Mouse (Mus musculus) natural killer cell, adult 2 months (primary cell): ENCODE results near the gene Ncoa1.
"Not testable (repeated sequence)": the region's sequence is repeated elsewhere in the genome, so short reads cannot be mapped to it uniquely, and the experiment has no call there.

ENCODE experiments used
- DNase-seq, 2 experiments: peaks; one replicate each; pipeline ENCODE4 v3.0.0; 2022; ENCODE audit warnings: low spot score in 2 of 2

The Ncoa1 gene

DNA sequence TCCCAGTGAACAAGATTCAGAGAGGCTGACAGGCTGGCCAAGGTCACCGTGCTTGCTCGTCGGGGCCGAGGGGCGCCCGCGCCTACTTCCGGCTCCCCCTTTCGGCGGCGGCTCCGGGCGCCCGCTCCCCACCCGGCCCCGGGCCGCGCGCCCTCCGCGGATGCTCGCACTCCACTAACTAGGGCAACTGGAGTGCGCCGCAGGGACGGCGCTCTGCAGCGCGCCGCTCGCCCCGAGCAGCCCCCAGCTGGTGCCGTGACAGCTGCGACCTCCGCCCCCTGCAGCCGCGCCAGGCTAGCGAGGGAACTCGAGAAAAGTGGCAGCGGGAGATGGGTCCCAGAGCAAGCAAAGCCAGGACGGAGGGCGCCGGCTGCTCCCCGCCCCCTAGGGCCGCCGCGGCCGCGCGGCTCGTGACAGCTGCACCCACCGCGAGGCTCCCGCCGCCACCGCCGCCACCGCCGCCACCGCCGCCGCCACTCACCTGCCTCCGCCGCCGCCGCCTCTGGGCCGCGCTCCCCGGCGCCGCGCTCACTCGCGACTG is 621 bp downstream of the Ncoa1 start:
- peak; percentile 20 to 40 for DNase-seq

DNA sequence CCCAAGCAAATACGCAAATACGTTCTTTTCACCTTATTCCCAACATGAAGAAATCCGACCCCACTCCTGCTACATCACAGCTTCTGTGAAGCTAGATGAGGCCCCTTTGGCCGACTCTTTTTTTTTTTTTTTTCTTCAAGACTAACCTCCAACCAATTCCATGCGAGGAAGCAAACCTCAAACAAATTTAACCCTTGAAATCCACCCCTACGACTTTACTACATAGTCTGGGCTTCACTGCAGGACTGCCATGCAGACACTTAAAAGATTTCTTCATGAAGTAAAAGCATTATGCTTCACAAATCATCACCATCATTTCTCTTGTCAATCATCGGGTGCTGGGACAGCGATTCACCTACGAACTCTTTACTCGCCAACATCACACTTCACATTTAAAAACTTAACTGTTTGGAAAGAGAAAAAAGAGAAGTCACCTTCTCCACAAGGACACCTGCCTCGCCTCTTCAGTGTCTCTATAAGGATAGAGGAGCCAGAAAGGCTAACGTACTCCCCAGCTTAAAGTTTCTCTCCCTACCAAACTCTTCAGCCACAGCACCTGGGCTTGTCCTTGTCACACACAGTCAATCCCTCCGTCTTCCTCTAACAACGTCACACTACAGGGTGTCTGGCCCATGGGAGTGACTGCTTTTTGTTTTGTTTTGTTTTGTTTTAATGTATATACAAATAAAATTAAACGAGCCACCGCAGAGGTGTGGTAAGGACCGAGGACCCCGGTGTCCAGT is 1.6 kb downstream of the Ncoa1 start:
- no peak for DNase-seq

DNA sequence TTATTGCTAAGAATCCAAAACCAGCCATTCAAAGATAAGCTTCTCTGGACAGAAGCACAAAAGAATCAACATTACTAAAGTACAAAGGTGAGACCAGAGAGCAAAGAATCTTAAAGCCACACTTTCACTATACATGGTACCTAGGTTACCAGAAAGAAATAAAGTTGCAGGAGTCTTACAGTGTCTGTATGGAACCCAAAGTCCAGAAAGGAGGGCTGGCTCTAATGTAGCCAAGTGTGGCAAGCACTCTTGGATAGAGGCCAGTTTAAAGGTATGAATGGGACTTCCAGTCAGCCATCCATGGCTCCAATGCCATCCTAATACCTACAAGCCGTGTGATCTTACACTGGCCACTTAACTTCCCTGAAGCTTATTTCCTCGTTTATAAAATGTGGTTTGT is 7.9 kb downstream of the Ncoa1 start:
- no peak for DNase-seq

DNA sequence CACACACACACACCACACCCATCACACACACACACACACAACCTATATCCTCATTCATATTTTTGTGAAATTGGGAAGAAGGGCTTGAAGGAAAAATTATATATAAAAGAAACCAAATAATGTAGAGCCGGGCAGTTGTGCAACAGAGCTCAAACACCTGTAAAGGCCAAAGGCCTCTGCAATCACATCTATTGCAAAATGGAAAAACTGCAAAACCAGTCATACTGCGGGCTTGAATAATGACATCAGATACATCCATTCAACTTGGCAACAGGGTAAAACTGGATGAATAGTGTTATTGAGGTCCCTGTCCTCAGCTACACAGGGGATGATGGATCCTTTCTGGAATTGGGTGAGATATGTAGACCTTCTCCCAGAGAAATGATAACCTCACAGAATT is 13.3 kb downstream of the Ncoa1 start:
- no peak for DNase-seq

DNA sequence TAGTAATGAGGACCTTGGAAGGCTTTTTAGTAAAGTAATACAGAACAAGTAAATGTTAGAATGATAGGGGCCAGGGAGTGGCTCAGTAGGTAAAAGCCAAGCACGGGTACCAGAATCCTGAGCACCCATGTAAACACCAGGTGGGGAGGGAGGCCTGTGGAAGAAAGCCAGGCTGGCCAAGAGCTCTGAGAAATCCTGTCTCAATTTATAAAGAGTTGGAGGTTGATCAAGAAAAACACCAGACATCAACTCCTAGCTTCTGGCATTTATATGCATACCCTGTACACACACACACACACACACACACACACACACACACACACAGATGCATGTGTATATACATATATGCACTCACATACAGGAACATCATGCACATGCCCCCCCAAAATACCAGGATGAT is 14.6 kb downstream of the Ncoa1 start:
- no peak for DNase-seq

DNA sequence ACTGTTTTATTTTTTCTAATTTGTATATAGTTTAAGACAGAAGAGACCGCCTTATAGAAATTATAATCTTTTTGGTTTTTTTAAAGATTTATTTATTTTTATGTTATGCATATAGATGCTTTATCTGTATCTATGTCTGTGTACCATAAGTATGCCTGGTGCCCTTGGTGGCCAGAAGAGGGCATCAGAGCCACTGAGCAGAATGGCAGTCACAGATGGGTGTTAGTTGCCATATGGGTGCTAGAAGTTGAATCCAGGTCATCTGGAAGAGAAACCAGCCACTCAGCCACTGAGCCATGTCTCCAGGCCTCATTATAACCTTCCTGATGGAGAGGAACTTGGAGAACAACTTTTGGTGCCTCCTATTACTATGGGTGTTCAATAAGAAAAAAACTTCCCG is 16.0 kb downstream of the Ncoa1 start:
- no peak for DNase-seq

DNA sequence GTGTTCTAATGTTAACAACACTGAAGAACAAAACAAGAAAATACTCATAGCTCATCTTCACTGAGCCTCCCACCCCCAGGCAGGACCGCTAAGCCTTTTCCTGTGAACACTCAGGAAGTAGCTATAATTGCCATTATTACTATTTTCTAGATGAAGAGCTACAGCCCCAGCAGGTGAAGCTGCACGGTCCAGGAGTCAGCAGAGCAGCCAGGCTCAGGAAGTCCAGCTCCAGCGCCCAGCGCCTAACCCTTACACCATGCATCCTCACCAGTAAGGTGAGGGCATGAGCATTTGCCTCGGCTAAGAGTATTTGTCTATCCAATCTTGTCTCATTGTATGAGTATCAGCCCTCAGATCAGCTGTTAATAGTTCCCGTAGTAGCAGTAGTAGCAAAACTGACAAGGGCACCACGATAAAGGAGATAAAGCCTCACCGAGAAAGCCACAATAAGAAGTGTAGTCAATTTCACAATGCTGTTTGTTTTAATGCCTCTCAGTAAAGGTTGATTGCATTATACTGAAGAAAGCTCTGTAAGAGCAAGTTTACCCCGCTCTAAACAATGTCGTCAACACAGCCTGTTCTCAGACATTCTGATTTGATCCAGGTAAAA is 21.9 kb downstream of the Ncoa1 start:
- no peak for DNase-seq

DNA sequence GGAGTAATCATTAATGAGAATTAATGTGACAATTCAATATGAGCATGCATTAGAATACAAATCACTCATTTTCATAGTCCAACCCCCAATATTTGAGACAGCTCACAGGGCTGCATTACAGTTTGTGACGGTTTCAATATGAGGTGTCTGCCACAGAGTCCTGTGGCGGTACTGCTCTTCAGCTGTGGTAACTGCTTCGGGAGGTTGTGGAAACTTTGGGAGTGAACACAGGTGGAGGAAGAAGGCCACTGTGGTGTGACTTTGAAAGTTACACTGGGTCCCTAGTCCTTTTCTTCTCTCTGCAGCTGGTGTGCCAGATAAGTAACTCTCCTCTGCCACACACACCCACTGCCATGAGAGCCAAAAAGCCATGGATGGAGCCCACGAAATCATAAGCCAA is 22.7 kb downstream of the Ncoa1 start:
- DNase-seq: peak in 1 of 2 experiments; percentile 4

DNA sequence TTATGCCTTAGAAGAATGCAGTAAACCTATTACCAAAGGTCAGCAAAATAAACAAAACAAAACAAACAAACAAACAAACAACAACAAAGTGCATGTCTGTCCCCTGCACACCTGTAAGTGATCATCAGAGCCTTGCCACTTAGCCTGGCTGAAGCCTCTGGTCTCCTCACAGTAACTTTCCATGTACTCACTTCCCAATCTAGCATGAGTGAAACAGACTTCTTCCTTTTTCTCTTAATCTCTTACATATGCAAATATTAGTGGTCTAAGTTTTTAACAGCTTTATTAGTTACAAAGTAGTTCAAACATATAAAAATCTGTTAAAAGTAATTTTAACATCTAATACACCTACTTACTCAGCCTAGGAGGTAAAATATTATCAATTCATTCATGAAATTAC is 24.7 kb downstream of the Ncoa1 start:
- no peak for DNase-seq

DNA sequence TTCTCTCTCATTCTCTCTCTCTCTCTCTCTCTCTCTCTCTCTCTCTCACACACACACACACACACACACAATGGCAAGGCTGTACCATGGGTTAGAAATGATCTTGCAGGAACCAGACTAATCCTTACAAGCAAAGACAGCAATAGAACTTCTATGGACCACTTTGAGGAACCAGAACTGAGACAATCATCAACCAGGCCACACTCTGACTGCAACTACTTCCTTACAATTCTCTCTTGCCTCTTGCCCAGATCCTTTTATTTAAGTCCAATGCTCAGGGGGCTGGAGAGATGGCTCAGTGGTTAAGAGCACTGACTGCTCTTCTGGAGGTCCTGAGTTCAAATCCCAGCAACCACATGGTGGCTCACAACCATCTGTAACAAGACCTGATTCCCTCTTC is 26.5 kb downstream of the Ncoa1 start:
- DNase-seq: not testable (repeated sequence)

DNA sequence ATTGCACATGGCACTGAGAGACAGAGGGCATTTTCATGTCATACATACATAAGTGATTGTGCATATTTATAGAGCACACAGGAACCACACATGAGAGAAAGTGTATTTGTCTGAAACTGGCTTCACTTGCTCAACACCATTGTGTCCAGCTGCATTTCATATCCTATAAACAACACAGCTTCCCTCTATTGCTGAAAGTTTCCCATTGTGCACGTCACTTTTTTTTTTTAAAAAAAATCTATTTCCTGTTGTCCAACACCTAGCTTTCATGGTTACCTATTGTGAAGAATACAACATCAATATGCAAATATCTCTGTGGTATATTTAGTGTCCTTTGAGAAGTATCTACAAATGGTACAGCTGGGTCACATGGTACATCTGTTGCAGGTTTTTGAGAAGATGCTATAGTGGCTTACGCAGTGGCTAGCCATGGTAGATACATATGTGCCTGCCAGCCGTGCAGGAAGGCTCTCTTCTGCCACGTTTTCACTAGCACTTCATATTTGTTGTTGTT is 28.8 kb downstream of the Ncoa1 start:
- no peak for DNase-seq

DNA sequence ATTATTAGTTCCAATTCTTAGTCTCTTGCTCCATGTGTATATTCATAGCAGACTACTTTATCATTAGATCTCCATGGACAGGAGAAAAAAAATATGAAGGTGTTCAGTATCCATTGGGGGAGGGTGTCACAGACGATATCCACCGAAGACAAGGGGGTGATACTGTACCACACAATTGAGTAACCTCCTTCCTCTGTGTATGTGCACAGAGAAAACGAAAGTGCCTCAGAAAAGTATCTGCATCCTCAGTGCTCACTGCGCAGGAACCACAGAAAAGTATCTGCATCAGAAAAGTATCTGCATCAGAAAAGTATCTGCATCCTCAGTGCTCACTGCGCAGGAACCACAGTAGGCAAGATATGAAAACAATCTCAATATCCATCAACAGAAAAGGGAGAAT is 32.0 kb downstream of the Ncoa1 start:
- DNase-seq: no peak

DNA sequence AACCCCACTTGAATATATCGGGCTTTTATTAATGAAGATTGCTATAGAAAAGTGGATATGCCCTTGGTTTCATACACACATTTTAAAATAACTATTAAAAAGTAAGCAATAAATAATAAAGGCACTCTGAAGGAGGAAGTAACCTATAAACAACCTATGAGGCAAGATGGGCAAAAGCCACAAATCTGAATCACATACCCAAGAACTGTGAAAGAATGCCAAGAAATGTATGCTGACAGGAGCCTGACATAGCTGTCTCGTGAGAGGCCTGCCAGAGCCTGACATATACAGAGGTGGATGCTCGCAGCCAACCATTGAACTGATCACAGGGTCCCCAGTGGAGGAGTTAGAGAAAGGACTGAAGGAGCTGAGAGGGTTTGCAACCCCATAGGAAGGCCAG is 35.5 kb downstream of the Ncoa1 start:
- DNase-seq: no peak

DNA sequence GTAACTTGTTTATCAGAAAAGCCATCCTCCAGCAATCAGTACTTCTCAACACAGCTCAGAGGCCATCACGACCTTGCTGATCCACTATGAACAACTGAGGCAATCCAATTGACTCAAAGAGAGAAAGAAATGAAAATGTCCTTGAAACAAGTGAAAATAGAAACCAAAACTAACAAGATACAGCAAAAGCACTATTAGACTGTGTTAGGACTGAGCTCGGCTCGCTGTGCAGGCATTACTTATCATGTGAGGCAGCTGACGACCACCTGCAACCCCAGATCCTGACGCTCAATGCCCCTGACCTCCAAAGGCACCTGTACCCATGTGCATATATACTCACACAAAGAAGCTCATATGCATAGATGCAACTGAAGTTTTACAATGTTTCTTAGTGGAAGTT is 40.8 kb downstream of the Ncoa1 start:
- DNase-seq: peak in 1 of 2 experiments; percentile 14

DNA sequence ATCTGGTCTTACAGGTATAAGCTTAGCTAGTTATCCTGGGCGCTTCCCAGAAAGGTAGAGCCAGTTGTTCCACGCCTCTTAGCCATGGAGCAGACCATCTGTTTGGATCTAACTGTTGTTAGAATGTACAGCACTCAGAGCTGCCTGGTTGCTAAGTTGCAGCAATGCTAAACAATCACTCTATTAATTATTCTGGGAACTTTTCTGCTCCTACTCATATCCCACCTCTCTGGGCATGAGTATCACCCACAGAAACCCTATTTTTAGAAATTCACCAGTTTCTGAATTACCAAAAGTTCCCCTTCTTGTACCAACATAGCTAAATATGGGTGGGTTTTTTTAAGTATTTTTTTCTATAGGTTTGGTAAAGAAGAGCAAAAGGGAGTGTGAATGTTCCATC is 43.4 kb downstream of the Ncoa1 start:
- DNase-seq: no peak

DNA sequence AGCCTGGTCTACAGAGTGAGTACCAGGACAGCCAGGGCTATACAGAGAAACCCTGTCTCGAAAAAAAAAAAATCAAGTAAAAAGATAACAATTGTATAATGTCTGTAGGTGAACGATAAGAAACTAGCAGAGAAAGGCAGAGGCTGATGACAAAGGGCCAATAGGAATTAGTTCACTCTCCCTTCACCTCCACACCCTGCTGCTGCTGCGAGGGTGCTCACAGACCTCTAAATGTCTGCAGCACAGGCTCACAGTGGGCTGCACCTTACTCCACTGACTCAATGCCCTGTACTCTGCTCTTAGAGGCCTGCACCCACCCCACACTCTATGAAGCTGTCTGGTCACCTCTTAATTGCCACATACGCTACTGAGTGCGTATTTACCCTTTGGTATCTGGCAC is 45.0 kb downstream of the Ncoa1 start:
- DNase-seq: no peak

DNA sequence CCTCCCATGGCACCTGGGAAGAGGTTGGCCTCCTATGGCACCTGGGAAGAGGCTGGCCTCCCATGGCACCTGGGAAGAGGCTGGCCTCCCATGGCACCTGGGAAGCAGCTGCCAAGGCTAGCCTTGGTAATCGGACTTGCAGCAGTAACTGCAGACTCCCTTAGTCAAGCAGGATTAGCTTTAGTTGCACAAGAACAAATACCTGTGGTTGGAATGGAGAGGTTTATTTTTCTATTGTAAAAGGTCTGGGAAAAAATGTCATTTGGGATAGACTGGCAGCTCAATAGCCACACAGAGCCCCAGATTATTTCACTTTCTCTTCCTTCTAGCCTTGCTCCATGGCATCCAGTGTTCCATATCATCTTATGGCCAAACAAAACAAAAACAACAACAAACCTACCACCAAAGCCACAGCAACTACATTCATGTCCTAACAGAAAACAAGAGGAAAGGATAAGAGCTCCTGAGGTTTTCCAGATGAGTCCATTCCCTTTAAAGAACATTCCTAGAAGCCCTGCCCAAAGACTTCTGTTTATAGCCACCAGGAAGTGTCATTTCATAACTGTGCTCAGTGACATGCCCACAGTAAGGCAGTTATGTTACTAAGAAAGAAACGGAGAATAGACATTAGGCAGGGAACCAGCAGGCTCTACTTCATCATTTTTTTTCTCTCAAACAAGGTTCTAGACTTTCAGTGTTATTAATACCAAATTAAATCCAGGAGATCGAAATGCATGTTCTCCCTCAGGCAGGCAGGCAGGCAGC is 46.7 kb downstream of the Ncoa1 start:
- DNase-seq: no peak

DNA sequence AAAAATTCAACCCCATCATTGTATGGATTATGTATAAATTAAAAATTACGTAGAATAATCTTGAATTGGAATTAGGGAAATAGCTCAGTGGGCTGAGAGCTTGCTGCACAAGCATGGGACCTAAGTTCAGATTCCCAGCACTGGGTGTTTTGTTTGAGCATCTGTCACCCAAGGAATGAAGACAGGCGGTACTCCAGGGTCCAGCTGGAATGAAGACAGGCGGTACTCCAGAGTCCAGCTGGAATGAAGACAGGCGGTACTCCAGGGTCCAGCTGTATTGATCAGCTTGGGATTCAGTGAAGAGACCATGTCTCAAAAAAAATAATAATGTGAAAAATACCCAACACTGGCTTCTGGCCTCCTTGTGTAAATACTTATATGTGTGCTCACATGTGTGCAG is 58.2 kb downstream of the Ncoa1 start:
- DNase-seq: no peak

DNA sequence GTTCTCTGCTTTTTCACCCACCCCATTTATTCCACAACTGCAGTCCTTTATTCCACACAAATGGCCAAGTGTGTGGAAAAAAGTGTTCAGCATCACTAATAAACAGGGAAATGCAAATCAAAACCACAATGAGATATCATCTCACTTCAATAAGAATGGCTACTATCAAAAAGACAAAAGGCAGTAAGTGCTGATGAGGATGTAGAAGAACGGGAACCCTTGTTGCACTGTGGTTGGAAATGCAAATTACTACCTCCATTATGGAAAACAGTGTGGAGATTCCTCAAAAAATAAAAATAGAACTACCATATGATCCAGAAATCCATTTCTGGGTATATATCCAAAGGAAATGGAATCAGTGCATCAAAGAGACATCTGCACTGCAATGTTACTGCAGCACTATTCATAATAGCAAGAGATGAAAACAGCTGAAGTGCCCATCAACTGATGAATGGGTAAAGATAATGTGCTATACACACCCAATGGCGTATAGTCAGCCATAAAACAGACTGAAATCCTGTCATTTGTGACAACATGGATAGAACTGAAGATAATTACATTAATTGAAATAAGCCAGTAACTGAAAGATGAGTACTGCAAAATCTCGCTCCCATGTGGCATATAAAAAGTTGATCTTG is 59.2 kb downstream of the Ncoa1 start:
- DNase-seq: no peak

DNA sequence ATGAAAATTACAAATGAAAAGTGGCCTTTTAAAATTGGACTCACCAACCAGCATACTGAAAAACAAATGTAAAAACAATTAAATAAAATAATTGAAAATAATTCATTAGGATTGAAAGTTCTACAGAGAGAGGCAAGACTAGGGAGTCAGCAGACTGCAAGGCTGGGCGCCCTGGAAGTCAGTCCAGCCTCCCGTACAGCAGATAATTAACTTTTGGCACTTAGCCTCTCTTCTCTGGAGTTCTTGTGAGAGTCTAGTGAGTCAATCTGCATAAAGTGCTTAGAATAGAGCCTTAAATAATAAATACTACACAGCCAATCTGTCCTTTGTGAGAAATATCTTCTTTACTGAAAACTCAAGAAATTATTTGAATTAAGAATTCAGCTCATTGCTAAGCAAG is 69.9 kb downstream of the Ncoa1 start:
- no peak for DNase-seq

DNA sequence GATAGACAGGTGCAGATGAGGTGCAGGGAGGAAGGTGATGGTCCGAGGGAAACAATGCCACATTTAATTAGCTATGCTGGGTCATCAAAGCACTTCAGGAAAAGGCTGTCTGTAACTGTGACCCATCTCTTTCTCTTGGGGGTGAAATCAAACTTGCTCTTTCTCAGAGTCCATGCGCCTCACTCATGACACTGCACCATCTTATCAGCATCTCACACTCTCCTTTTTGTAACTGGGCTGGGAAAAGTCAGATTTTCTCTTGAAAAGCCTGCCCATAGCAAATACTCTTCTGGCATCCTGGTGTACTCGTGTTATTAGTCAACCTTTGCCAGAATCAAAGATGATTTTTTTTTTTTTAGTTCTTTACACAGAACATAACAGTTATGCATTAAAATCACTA is 70.8 kb downstream of the Ncoa1 start:
- no peak for DNase-seq

DNA sequence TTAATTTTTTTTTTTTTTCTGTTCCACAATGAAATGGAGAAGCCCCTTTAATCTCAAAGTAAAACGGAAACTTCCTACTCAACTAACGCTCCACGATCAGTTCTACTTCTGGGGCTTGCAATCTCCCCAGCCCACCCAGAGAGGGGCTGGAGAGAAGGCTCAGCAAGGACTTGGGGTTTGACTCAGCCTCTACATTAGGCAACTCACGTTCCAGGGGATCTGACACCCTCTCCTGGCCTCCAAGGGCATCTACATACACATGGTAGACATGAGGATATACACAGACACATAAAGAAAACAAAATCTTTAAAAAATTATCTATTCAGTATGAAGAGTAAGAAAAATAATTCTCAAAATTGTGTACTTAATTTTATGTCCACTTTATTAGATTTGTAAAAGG is 73.8 kb downstream of the Ncoa1 start:
- no peak for DNase-seq
